Mouse (Mus musculus) thymus, postnatal 10 days (tissue): ENCODE data around the gene Nobox.

Source experiments
- DNase-seq, 2 experiments: peaks; one replicate each; pipeline ENCODE4 v3.0.0; 2021; ENCODE audit warnings: low spot score in 2 of 2

The Nobox gene

DNA sequence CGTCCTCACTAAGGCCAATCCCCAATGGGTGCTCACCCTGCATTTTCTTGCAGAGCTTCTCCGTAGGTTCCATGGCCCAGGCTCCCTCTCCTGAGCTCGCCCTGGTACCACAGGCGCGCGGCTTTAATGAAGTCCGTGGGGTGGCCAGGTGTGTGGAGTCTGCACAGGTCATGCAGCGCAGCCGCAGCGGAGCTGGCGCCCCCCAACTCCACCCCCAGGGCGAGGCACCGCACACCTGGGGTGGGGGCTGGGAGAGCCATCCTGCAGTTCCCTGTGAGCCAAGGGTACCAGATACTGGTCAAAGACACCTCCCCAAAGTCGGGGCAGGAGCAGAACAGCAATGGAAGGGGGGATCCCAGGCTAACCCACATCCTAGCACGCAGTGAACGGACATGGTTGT lies at the start of gene Nobox:
Gene Nobox (minus strand): TSS at position 101 of the 400 bp plus-strand sequence.
- DNase-seq, result no peak

GRCm38 (mm10) chr6:43354562-43355241 lies 45.3 kb upstream of the Nobox start:
- DNase-seq, result no peak

DNA sequence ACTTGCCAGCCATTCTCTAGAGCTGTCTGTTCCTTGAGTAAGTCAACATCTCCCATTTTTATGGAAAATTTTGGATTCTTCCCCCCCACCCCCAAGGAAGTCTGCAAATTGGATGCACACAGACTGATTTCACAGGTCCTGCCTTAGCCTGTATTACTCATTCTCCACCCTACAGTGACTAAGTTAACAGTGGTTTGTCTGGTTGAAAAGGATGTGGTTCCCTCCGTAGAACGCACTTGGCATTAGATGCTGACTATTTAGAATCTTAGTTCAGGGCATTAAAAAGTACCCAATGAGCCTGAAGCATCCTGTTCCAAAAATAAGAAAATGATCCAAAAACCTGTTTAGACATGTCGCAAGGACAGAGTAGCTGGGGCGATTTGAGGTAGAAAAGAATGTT lies 44.1 kb upstream of the Nobox start:
- DNase-seq, result no peak

- DNase-seq, result no peak
Measured at GRCm38 (mm10) chr6:43349083-43349482, 39.7 kb upstream of the Nobox start.

- DNase-seq, result no peak
Measured at GRCm38 (mm10) chr6:43347637-43348036, 38.3 kb upstream of the Nobox start.

DNA sequence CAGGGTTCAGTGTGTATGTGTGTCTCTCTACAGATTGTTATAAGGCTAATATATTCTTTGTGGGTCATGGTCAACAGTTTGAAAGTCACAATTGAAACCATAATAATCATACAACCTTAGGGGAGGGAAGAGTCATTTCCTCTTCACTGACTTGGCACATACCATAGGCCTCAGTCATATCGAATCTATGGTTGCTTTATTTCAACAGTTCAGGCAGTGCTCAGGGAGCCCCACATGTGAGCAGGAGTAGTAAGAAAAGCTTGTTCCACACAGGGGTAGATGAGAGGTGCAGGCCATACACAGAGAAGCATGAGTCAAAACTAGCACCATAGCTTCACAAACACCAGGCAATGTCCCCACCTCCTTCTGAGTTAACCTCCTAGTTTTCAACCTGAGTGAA lies 33.7 kb upstream of the Nobox start:
- DNase-seq, result no peak

- DNase-seq, result no peak
Measured at GRCm38 (mm10) chr6:43342386-43342785, 33.0 kb upstream of the Nobox start.

DNA sequence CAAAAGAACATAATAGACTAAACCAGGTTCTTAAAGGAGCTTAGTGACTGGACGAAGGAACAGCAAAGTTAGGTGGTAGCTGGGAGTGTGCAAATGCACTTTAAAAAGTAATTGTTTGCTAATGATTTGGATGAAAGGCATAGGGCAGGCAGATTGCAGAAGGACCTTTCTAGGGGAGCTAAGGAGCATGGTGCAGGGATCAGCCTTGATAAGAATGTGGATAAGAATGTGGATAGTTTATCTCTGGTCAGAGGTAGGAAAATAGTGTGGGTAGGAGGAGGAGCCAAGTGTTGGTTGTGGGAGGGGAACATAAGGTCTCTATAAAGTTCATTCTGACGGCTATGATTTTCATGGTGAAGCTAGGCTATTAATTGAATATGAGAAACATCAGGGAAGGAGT lies 29.4 kb upstream of the Nobox start:
- no peak for DNase-seq

DNA sequence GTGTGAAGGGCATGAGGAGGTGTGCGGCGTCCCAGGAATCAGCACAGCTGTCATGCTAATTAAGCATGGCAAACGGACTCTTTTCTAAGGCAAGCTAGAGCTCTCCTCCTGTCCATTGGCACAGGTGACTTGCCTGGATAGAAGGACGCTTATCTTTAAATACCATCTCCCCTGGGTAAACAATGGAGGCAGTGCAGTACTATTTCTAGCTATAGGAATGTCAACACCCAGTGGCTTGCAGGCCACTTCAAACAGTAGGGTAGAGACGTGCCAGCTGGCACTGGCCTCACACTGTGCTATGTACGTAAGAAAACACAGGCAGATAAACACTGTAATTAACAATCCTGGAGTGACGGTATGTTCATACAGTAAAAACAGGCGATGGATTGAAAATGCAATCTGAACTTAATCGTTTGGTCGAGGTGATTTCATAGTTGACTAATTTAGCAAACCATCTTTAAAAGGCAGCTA lies 28.2 kb upstream of the Nobox start:
- DNase-seq, result no peak

DNA sequence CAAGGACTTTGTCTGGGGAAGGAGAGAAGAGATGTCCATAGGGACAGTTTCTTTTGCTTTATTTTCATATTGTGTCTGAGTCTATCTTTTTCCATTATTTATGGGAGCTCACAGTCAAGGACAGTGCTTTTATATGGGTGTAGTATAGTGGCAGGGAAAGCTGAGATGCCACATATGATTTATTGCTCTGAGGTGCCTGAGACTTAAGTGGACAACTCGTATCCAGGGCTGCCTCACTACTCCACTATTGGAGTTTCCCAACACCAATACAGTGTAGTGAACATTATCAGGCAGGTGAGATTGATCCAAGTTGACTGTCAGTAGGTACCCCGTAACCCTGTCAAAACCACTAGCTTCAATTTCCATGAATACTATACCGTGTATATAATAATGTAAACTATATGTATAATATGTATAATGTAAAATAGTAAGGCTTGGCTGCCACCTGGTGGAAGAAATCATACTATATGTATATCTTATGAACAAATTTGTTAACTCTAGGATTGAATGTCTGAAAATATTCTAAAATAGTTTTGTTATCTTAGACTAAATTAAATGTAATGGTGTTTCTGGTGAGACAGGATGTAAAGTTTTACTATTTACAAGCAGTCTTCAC lies 26.4 kb upstream of the Nobox start:
- DNase-seq, result no peak

- no peak for DNase-seq
Measured at GRCm38 (mm10) chr6:43333479-43333878, 24.1 kb upstream of the Nobox start.

DNA sequence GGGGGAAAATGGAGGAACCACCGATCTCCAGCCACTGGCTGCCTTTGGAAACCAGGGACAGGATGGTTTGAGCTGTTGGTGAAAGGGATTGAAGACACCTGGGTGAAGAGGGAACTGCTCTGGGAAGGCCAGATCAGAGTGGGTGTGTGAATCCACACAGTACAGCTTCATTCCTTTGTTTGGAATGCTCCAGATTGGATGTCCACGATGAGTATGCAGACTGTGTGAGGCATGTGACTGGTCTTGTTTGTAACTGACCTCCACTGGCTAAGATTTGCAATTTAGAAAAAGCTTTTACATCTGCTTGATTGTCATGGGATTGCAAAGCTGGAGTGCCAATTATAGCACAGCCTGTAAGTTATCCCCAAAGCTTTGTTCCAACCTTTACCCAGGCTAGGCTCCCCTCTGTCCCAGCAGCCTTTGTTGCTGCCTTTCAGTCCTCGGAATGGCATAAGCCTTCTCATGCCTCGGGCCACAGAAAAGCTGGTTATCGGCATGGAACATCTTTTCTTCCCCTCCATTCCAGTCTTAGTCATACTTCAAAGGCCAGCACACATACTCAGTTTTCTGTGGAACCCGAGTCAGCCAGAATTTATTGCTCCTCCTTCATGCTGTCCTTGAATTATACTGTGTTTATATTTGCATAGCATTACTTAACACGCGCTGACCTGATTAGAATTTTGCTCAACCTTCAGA lies 3.8 kb upstream of the Nobox start:
- no peak for DNase-seq

DNA sequence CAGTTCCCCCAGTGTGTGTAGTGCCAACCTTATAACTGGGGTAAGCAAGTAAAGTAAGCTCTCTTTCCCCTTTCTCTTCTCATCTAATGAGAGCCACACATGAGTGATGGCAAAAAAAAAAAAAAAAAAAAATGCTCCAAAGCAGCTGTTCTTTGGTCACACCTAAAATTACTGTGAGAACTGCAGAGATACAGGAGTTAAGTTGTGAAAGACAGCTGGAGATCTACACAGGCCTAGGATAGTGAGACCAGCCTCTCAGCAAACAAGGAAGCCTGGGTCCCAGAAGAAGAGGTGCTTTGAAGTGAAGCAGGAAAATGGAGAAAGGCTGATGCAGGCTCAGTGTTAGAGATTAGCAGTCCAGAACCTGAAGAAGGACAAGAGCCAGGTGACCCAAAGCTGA lies 3.2 kb upstream of the Nobox start:
- DNase-seq, result no peak

DNA sequence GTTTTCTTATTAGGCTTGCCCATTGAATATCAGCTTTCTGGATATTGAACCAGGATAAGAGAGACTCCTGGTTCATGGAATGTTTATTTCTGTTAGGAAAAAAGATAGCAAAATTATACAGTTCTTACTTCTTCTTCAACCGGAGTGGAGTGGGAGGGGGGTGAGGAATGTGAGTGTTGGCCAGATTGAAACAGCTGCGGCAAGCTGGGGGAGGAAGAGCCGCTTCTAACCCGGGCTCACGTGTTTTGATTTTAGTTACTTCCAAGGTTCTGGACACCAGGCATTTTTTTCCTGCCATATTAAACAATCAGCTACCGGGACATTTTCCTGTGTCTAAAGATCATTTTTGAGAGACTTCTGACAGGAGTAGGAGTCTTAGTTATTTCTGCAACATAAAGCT lies 717 bp upstream of the Nobox start:
- DNase-seq, result no peak

DNA sequence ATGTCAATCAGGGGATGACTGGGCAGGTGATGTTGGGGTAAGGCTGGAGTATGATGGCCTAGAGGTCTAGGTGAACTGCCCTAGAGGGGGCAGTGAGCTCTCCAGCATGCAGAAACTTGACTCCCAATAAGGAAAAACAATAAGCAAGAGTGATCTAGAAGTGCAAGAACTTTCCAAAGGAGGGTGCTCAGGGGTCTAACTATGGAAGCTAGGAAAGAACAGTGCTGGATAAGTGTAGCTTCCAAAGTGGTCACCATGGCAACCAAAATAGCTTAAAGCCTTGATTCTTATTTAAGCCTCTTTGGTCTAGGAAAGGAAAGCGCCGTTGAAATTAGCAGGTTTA lies 11.9 kb downstream of the Nobox start:
- DNase-seq, result no peak

GRCm38 (mm10) chr6:43296798-43297507 lies 12.4 kb downstream of the Nobox start:
- no peak for DNase-seq

GRCm38 (mm10) chr6:43295908-43296307 lies 13.4 kb downstream of the Nobox start:
- no peak for DNase-seq

DNA sequence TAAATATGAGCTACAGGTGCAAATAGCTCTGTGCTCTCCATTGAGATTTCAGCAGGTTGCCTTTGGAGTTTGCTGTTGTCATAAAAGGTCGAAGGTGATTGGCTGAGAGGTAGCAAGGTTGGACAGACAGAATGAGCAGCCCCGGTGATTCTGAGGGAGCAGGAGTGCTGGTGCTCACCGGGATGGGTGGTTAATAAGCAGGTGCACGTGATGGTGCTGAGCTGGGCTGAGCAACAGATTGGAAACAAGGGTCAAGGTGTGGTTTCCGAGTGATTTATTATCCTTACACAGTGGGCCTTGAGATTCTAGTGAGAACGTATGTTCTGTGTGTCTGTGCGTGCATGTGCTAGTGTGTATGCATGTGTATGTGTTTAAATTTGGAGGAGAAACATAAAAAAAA lies 16.2 kb downstream of the Nobox start:
- no peak for DNase-seq

GRCm38 (mm10) chr6:43292471-43293076 lies 16.8 kb downstream of the Nobox start:
- DNase-seq, result no peak

- no peak for DNase-seq
Measured at GRCm38 (mm10) chr6:43292041-43292440, 17.3 kb downstream of the Nobox start.

GRCm38 (mm10) chr6:43280481-43280880 lies 28.9 kb downstream of the Nobox start:
- no peak for DNase-seq

DNA sequence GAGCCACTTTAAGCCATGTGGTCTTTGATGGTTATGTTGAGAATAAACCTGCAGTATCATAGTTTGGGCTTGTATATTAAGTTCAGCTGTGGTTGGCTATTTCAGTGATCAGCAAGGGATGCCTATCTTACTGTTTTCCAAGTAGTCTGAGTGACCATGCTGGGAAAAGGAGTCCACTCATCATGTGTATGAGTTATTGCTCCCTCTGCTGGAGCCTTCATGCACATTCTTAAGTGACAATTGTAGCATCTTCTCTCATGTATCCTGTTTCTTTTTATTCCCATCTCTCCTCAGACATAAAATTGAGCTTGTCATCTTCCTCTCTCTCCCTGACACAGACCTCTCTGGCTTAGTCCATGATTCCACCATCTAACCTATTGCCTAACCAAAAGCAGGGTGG lies 31.1 kb downstream of the Nobox start:
- no peak for DNase-seq
